Mouse (Mus musculus) cortical plate, adult 2 months (tissue): Measurements from ENCODE around the gene Tex35.

Experiments
- CTCF ChIP-seq: fragments of 200-500 bp; IDR thresholded peaks from 2 replicates; pipeline ENCODE4 v1.5.1; 2011; ENCODE audit warnings: mild to moderate bottlenecking, control low read depth, low read length; ENCODE audit not compliant: insufficient read depth; ENCODE audit errors: extremely low read depth
- POLR2A ChIP-seq: fragments of 200-500 bp; IDR thresholded peaks from 2 replicates; pipeline ENCODE4 v1.6.1; 2011; ENCODE audit warnings: mild to moderate bottlenecking, low read length, control low read depth; ENCODE audit not compliant: insufficient read depth; ENCODE audit errors: extremely low read depth

GRCm38 (mm10) chr1:157068316-157068715 lies 40.2 kb downstream of the Tex35 start:
- TF ChIP-seq CTCF (no peak), POLR2A (no peak)
